Mouse (Mus musculus) lung, adult 2 months (tissue): ENCODE data around the gene Creg1. TPM values are rescaled to one million over a fixed set of nuclear protein-coding genes. Genes with fewer than 3 reads are reported as not detected.

ENCODE experiments used
- DNase-seq: peaks from one replicate; pipeline ENCODE4 v3.0.0; 2022
- H3K4me1 ChIP-seq: fragments of 200-500 bp; 2 replicates; pipeline ENCODE4 v1.6.1; 2011; ENCODE audit warnings: low read length; ENCODE audit not compliant: control insufficient read depth, insufficient read depth
- H3K4me3 ChIP-seq: fragments of 200-500 bp; replicated peaks from 2 replicates; pipeline ENCODE3; 2011; ENCODE audit warnings: low read depth, mild to moderate bottlenecking, control low read depth, low read length; ENCODE audit errors: extremely low read depth
- CTCF ChIP-seq: fragments of 200-500 bp; IDR thresholded peaks from 2 replicates; pipeline ENCODE4 v1.5.1; 2011; ENCODE audit warnings: mild to moderate bottlenecking, low read length, control low read depth; ENCODE audit not compliant: insufficient read depth
- POLR2A ChIP-seq: fragments of 200-500 bp; IDR thresholded peaks from 2 replicates; pipeline ENCODE4 v1.6.1; 2011; ENCODE audit warnings: low read depth, mild to moderate bottlenecking, control low read depth, low read length, borderline replicate concordance; ENCODE audit errors: extremely low read depth
- WGBS: fragments of 180-500 bp; shearing (Covaris S2); methylation state at CpG from one replicate; pipeline ENCODE4 v1.1.7; 2018; 5-methylcytosine and 5-hydroxymethylcytosine counted together
- polyA plus RNA-seq: library from polyadenylated mRNA; depleted of rRNA; stranded (reverse); fragments of >200 nt; gene quantifications from 2 replicates; pipeline ENCODE4 v1.2.3, GENCODE M21; 2012; rRNA removed

The Creg1 gene
- polyA plus RNA-seq = 91.8 and 94.8 TPM in 2 replicates

- peak; percentile 94 for DNase-seq
- Histone ChIP-seq H3K4me3 (peak within 1 kb of the TSS; percentile 71), H3K4me1 (peaks cover 8% of the 10 kb centered on the region)
- TF ChIP-seq CTCF = no peak
- peak; percentile 97 for TF ChIP-seq POLR2A
- WGBS = under 1% methylated on average over 57 of the region's 57 CpGs
Observed at GRCm38 (mm10) chr1:165763635-165764372, at the start of gene Creg1. Gene Creg1, plus strand, starts transcription at chr1:165763746.

GRCm38 (mm10) chr1:165713798-165714197 is 49.7 kb upstream of the Creg1 start:
- DNase-seq = no peak
- H3K4me1 ChIP-seq = peaks cover 11% of the 10 kb centered on the region
- no peak for TF ChIP-seq POLR2A
- no peak for TF ChIP-seq CTCF
- no peak overlapping the region for H3K4me3 ChIP-seq
- WGBS = 70% methylated on average over 5 of the region's 5 CpGs

- WGBS = 92% methylated on average over 4 of the region's 4 CpGs
- Histone ChIP-seq H3K4me1 (peaks cover 9% of the 10 kb centered on the region; the same call in 1 of the 2 replicates), H3K4me3 (no peak overlapping the region)
- no peak for TF ChIP-seq POLR2A
- no peak for TF ChIP-seq CTCF
- DNase-seq = no peak
Observed at GRCm38 (mm10) chr1:165716426-165716825, 47.1 kb upstream of the Creg1 start.

- no peak for TF ChIP-seq CTCF
- peak; percentile 59; the same call in 1 of the 2 replicates for TF ChIP-seq POLR2A
- WGBS = 17% methylated on average over 11 of the region's 11 CpGs
- peak; percentile 32 for DNase-seq
- Histone ChIP-seq H3K4me1 (peaks cover 9% of the 10 kb centered on the region; the same call in 1 of the 2 replicates), H3K4me3 (peak overlapping the region; percentile 1)
Observed at GRCm38 (mm10) chr1:165717711-165718542, 45.6 kb upstream of the Creg1 start.

- H3K4me1 ChIP-seq = peaks cover 9% of the 10 kb centered on the region; the same call in 1 of the 2 replicates
- DNase-seq = no peak
- TF ChIP-seq POLR2A = peak; percentile 50; the same call in 1 of the 2 replicates
- TF ChIP-seq CTCF = no peak
- 11% methylated on average over 15 of the region's 15 CpGs for WGBS
- H3K4me3 ChIP-seq = peak overlapping the region; percentile 1
Observed at GRCm38 (mm10) chr1:165718543-165719105, 44.9 kb upstream of the Creg1 start.

GRCm38 (mm10) chr1:165722531-165723123 is 40.9 kb upstream of the Creg1 start:
- no peak for DNase-seq
- 88% methylated on average over 9 of the region's 9 CpGs for WGBS
- TF ChIP-seq CTCF (no peak), POLR2A (no peak)
- peaks cover 3% of the 10 kb centered on the region; the same call in 1 of the 2 replicates for H3K4me1 ChIP-seq
- H3K4me3 ChIP-seq = no peak overlapping the region

- no peak for DNase-seq
- Histone ChIP-seq H3K4me1 (no peaks in the 10 kb centered on the region; the same call in 1 of the 2 replicates), H3K4me3 (no peak overlapping the region)
- 49% methylated on average over 11 of the region's 11 CpGs for WGBS
- TF ChIP-seq POLR2A = no peak
- no peak for TF ChIP-seq CTCF
Observed at GRCm38 (mm10) chr1:165724219-165725033, 39.1 kb upstream of the Creg1 start.

GRCm38 (mm10) chr1:165725039-165725644 is 38.4 kb upstream of the Creg1 start:
- 91% methylated on average over 4 of the region's 4 CpGs for WGBS
- TF ChIP-seq CTCF (no peak), POLR2A (no peak)
- Histone ChIP-seq H3K4me1 (no peaks in the 10 kb centered on the region; the same call in 1 of the 2 replicates), H3K4me3 (no peak overlapping the region)
- no peak for DNase-seq
